Comparison of ENCODE assay signal across 10 mouse cellular contexts in genomic region chr1:24195951-24196517, GRCm38 (mm10). TPM values are rescaled to one million over a fixed set of nuclear protein-coding genes. Genes with fewer than 3 reads are reported as not detected.
A peak's percentile ranks its signal among the peaks of the same experiment; 100 is the strongest.
DNase-seq lines count a peak whose midpoint lies in the region; ATAC-seq and TF ChIP-seq lines count a peak whose summit lies in the region.
"Had no signal": no experiment of that assay in that cellular context is flagged by ENCODE, and none has a peak within 500 bp of the region (broad histone marks: within the 10 kb centered on the region; RNA-seq: fewer than 3 reads in every experiment).

No protein-coding gene starts in this region.

- peak overlapping the region; percentile 24; the same call in 1 of the 2 replicates for H3K9ac ChIP-seq in heart, embryonic 11.5 days (ENCODE audit: low read depth, low read length)
- H3K9ac ChIP-seq in heart, adult 2 months (ENCODE audit: low read depth, low read length) = no peak overlapping the region
- H3K9ac ChIP-seq in midbrain, embryonic 16.5 days (ENCODE audit: low read depth, low read length) = no peak overlapping the region
- no peak overlapping the region for H3K9ac ChIP-seq in midbrain, embryonic 11.5 days (ENCODE audit: low read length)
- no peak overlapping the region for H3K9ac ChIP-seq in hindbrain, embryonic 13.5 days
- H3K9ac ChIP-seq: stomach, embryonic 15.5 days had no signal

- no peaks in the 10 kb centered on the region for H3K79me2 ChIP-seq in heart, adult 2 months (replicated peaks; ENCODE audit: control insufficient read depth, insufficient read depth, low read length)

- H3K4me1 ChIP-seq in heart, embryonic 11.5 days (ENCODE audit: control insufficient read depth, insufficient read depth, low read length) = peaks cover 16% of the 10 kb centered on the region; the same call in 1 of the 2 replicates
- no peaks in the 10 kb centered on the region for H3K4me1 ChIP-seq in heart, adult 2 months (ENCODE audit: control insufficient read depth, insufficient read depth, low read length)
- H3K4me1 ChIP-seq in midbrain, embryonic 16.5 days (ENCODE audit: control insufficient read depth, insufficient read depth, low read length) = no peaks in the 10 kb centered on the region
- H3K4me1 ChIP-seq in midbrain, embryonic 11.5 days (ENCODE audit: control insufficient read depth, insufficient read depth, low read length) = no peaks in the 10 kb centered on the region
- peaks cover 16% of the 10 kb centered on the region for H3K4me1 ChIP-seq in hindbrain, embryonic 13.5 days (replicated peaks)
- H3K4me1 ChIP-seq: stomach, embryonic 15.5 days had no signal

- no peaks in the 10 kb centered on the region for H3K9me3 ChIP-seq in heart, embryonic 11.5 days (replicated peaks; ENCODE audit: control insufficient read depth, low read length)
- no peaks in the 10 kb centered on the region for H3K9me3 ChIP-seq in midbrain, embryonic 16.5 days (replicated peaks; ENCODE audit: control insufficient read depth, low read length, poor library complexity, severe bottlenecking)
- H3K9me3 ChIP-seq in midbrain, embryonic 11.5 days (ENCODE audit: control insufficient read depth, low read length) = no peaks in the 10 kb centered on the region
- no peaks in the 10 kb centered on the region for H3K9me3 ChIP-seq in hindbrain, embryonic 13.5 days
- H3K9me3 ChIP-seq: stomach, embryonic 15.5 days had no signal

- ATAC-seq in heart, embryonic 11.5 days (replicated peaks; ENCODE audit: insufficient number of reproducible peaks, low FRiP score, low TSS enrichment) = peak; percentile 49
- peak; percentile 39; the same call in 1 of the 2 replicates for ATAC-seq in midbrain, embryonic 16.5 days
- no peak for ATAC-seq in midbrain, embryonic 11.5 days (ENCODE audit: low FRiP score)
- peak; percentile 46; the same call in 1 of the 2 replicates for ATAC-seq in hindbrain, embryonic 13.5 days (ENCODE audit: low FRiP score)

- H3K27ac ChIP-seq in heart, embryonic 11.5 days (ENCODE audit: low read depth, low read length) = peak overlapping the region; percentile 57; the same call in 1 of the 2 replicates
- no peak overlapping the region for H3K27ac ChIP-seq in heart, adult 2 months
- no peak overlapping the region for H3K27ac ChIP-seq in midbrain, embryonic 16.5 days (ENCODE audit: low read length)
- no peak overlapping the region for H3K27ac ChIP-seq in midbrain, embryonic 11.5 days (ENCODE audit: low read depth, low read length)
- H3K27ac ChIP-seq in hindbrain, embryonic 13.5 days = no peak overlapping the region
- H3K27ac ChIP-seq: stomach, embryonic 15.5 days had no signal

- no peak for TF ChIP-seq EP300 in heart, adult 2 months (IDR thresholded peaks at IDR 0.05; ENCODE audit: insufficient read depth, low read depth, low read length)

- TF ChIP-seq CTCF in heart, adult 2 months (IDR thresholded peaks at IDR 0.05) = no peak

- WGBS in heart, embryonic 11.5 days (ENCODE audit: insufficient replicate concordance) = 20% methylated on average over 3 of the region's 3 CpGs
- 38% methylated on average over 3 of the region's 3 CpGs for WGBS in heart, adult 2 months
- WGBS in midbrain, embryonic 16.5 days = 48% methylated on average over 3 of the region's 3 CpGs
- 28% methylated on average over 3 of the region's 3 CpGs for WGBS in midbrain, embryonic 11.5 days
- 50% methylated on average over 3 of the region's 3 CpGs for WGBS in hindbrain, embryonic 13.5 days

- no peaks in the 10 kb centered on the region for H3K27me3 ChIP-seq in heart, embryonic 11.5 days (ENCODE audit: control insufficient read depth, insufficient read depth, low read length)
- no peaks in the 10 kb centered on the region for H3K27me3 ChIP-seq in heart, adult 2 months (ENCODE audit: control insufficient read depth, insufficient read depth, low read length)
- H3K27me3 ChIP-seq in midbrain, embryonic 16.5 days (ENCODE audit: control insufficient read depth, insufficient read depth, low read depth, low read length) = no peaks in the 10 kb centered on the region
- no peaks in the 10 kb centered on the region for H3K27me3 ChIP-seq in midbrain, embryonic 11.5 days (ENCODE audit: control insufficient read depth, insufficient read depth, low read length)
- H3K27me3 ChIP-seq in hindbrain, embryonic 13.5 days = no peaks in the 10 kb centered on the region
- H3K27me3 ChIP-seq: stomach, embryonic 15.5 days had no signal

- peak overlapping the region; percentile 48 for H3K4me2 ChIP-seq in heart, embryonic 11.5 days
- H3K4me2 ChIP-seq in midbrain, embryonic 16.5 days (ENCODE audit: low read length) = no peak overlapping the region
- no peak overlapping the region for H3K4me2 ChIP-seq in midbrain, embryonic 11.5 days
- no peak overlapping the region for H3K4me2 ChIP-seq in hindbrain, embryonic 13.5 days
- H3K4me2 ChIP-seq: stomach, embryonic 15.5 days had no signal

- intact Hi-C loops in heart, adult 2 months (cut with DNase I) = no loop called here

- no peak for DNase-seq in heart, adult 2 months
- DNase-seq in midbrain, embryonic 11.5 days (ENCODE audit: low spot score, missing footprints) = no peak
- DNase-seq in retina, postnatal 1 day = peak; percentile 43
- no peak for DNase-seq in spleen, postnatal 4 days (ENCODE audit: low spot score in 2 of 2)
- DNase-seq in cerebellum, adult 11-12 months = no peak
- DNase-seq: lung, postnatal 10 days had no signal

- H3K36me3 ChIP-seq in heart, embryonic 11.5 days (ENCODE audit: control insufficient read depth, insufficient read depth, low read length) = no peaks in the 10 kb centered on the region
- H3K36me3 ChIP-seq in heart, adult 2 months (ENCODE audit: control insufficient read depth, insufficient read depth, low read length) = no peaks in the 10 kb centered on the region
- H3K36me3 ChIP-seq in midbrain, embryonic 16.5 days (ENCODE audit: control insufficient read depth, insufficient read depth, low read length) = no peaks in the 10 kb centered on the region
- no peaks in the 10 kb centered on the region for H3K36me3 ChIP-seq in midbrain, embryonic 11.5 days (ENCODE audit: control insufficient read depth, insufficient read depth, low read length)
- no peaks in the 10 kb centered on the region for H3K36me3 ChIP-seq in hindbrain, embryonic 13.5 days
- H3K36me3 ChIP-seq: stomach, embryonic 15.5 days had no signal

- peak overlapping the region; percentile 28; the same call in 1 of the 2 replicates for H3K4me3 ChIP-seq in heart, embryonic 11.5 days (ENCODE audit: low read depth, low read length)
- H3K4me3 ChIP-seq in heart, adult 2 months = no peak overlapping the region
- H3K4me3 ChIP-seq in midbrain, embryonic 16.5 days (ENCODE audit: low read depth, low read length) = no peak overlapping the region
- H3K4me3 ChIP-seq in midbrain, embryonic 11.5 days (ENCODE audit: low read depth, low read length) = no peak overlapping the region
- H3K4me3 ChIP-seq in hindbrain, embryonic 13.5 days = no peak overlapping the region
- H3K4me3 ChIP-seq: stomach, embryonic 15.5 days had no signal

- TF ChIP-seq POLR2A in heart, adult 2 months (IDR thresholded peaks at IDR 0.05; ENCODE audit: insufficient read depth, low read depth, low read length) = no peak

RNA-seq across cellular contexts. Expression of gene Col9a1, which starts 18.6 kb away (rescaled TPM):
- 18.5 and 23.8 TPM in 2 replicates for polyA plus RNA-seq in heart, embryonic 11.5 days (2014; fragmentation: Nextera tagmentation; extraction: Ambion mirVana)
- total RNA-seq in heart, adult 2 months (2021) = under 1 TPM in 1 of 2 experiments, not detected in 1; 0.05 TPM
- 0.10 and 0.26 TPM in 2 replicates for polyA plus RNA-seq in heart, adult 2 months (2012; rRNA removed)
- 1.7 and 1.8 TPM in 2 replicates for polyA plus RNA-seq in midbrain, embryonic 16.5 days (2015; fragmentation: Nextera tagmentation; extraction: Ambion mirVana)
- polyA plus RNA-seq in midbrain, embryonic 11.5 days (2014; fragmentation: Nextera tagmentation; extraction: Ambion mirVana) = 8.6 and 9.0 TPM in 2 replicates
- polyA plus RNA-seq in hindbrain, embryonic 13.5 days (2015; fragmentation: Nextera tagmentation; extraction: Ambion mirVana) = 5.9 and 13.1 TPM in 2 replicates
